Mouse (Mus musculus): ENCODE measurements around the gene Ankub1.

DNA sequence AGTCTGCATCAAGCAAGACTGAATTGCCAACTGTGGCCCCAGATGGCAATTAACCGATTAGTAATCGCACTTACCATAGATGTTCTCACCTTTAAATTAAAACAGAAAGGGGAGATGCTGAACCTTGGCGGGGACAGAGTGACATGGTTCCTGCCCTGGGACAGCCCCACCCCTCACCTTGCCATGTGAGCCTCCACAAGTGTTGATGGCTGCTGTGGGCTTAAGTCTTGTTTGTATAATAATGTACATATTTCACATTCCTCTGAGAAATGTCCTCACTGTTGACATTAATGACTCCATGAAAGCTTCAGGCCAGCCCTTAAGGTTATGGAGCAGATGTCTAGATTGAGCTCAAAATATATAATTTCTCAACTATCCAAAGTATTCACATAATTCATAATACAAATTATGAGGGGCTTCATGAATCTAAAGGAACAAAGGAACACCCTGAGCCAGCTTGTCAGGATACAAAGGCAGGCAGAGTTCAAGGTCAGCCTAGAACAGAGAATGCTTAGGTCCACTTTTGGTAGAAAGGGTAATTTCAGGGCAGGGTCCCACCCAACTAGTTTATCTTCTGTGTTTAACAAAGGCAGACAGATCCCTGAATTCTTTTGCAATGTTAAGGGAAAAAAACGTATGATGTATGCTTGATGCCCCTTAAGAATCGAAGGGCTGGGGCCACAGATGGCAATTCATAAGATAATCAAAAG lies 39.8 kb upstream of the Ankub1 start:
- TF ChIP-seq CTCF (IDR thresholded peaks at IDR 0.05; ENCODE audit: low read depth) = no peak
- TF ChIP-seq EP300 (IDR thresholded peaks at IDR 0.05; ENCODE audit: low read depth) = no peak
